ENCODE assay signal across 8 mouse cellular contexts in the genomic region with DNA sequence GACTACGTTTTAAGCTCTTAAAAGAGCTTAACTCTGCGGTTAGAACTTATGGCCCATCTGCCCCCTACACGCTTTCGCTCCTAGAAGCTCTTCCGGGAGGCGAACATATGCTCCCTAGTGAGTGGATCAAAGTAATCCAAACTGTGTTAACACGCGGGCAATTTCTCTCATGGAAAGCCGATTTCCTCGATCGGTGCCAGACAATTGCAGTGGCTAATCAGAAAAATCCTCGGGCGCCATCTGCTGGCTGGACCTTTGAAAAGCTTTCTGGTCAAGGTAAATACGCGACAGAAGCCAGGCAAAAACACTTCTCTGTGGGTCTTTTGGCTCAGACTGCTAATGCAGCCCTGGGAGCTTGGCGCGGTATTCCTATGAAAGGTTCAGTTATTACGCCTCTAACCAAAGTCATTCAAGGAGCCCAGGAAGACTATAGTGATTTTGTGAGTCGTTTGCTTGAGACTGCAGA. TPM values are rescaled to one million over a fixed set of nuclear protein-coding genes. Genes with fewer than 3 reads are reported as not detected.
DNase-seq lines count a peak whose midpoint lies in the region; ATAC-seq and TF ChIP-seq lines count a peak whose summit lies in the region.

No protein-coding gene starts in this region.

- no peak overlapping the region for H3K27ac ChIP-seq in ES-Bruce4 (ENCODE audit: insufficient read depth, low read length)
- H3K27ac ChIP-seq in forebrain, embryonic 13.5 days: peak overlapping the region; percentile 72
- H3K27ac ChIP-seq in liver, postnatal 0 days (ENCODE audit: low read depth): 0 out of 2 replicates have a peak overlapping the region, but pooled peaks have one; percentile 9
- peak overlapping the region; percentile 57; the same call in 1 of the 2 replicates for H3K27ac ChIP-seq in neural tube, embryonic 14.5 days (ENCODE audit: low read depth, low read length)

- no peak for TF ChIP-seq EP300 in ES-Bruce4 (IDR thresholded peaks at IDR 0.05; ENCODE audit: insufficient read depth, low read depth, low read length)
- TF ChIP-seq EP300 in liver, postnatal 0 days (IDR thresholded peaks at IDR 0.05; ENCODE audit: low read depth): no peak

- H3K4me1 ChIP-seq in ES-Bruce4 (ENCODE audit: control insufficient read depth, insufficient read depth, low read length): no peaks in the 10 kb centered on the region
- peaks cover 14% of the 10 kb centered on the region; the same call in 1 of the 2 replicates for H3K4me1 ChIP-seq in forebrain, embryonic 13.5 days
- H3K4me1 ChIP-seq in liver, postnatal 0 days (ENCODE audit: insufficient read depth): 0 out of 2 replicates have a peak, but pooled peaks cover 5% of the 10 kb centered on the region
- H3K4me1 ChIP-seq in neural tube, embryonic 14.5 days (ENCODE audit: control insufficient read depth, insufficient read depth, low read length): peaks cover 7% of the 10 kb centered on the region

- intact Hi-C loops in heart, postnatal 10 days (cut with DNase I): loop anchor here (1.0 kb wide), 1 partner anchor 138 kb away; no protein-coding TSS in a partner anchor

- peak; percentile 83; the same call in 1 of the 2 replicates for ATAC-seq in cerebellum, adult (ENCODE audit: insufficient number of reproducible peaks, low FRiP score, low TSS enrichment)
- peak; percentile 81 for ATAC-seq in forebrain, embryonic 13.5 days
- ATAC-seq in liver, postnatal 0 days: peak; percentile 81
- ATAC-seq in neural tube, embryonic 14.5 days (ENCODE audit: low read depth): peak; percentile 87

- peak overlapping the region; percentile 83 for H3K4me2 ChIP-seq in forebrain, embryonic 13.5 days
- peak overlapping the region; percentile 75 for H3K4me2 ChIP-seq in liver, postnatal 0 days (ENCODE audit: low read depth, low read length)
- H3K4me2 ChIP-seq in neural tube, embryonic 14.5 days (ENCODE audit: low read depth, low read length): peak overlapping the region; percentile 81

- H3K4me3 ChIP-seq in ES-Bruce4 (ENCODE audit: low read depth, low read length): peak overlapping the region; percentile 96
- peak overlapping the region; percentile 56 for H3K4me3 ChIP-seq in forebrain, embryonic 13.5 days
- peak overlapping the region; percentile 50 for H3K4me3 ChIP-seq in liver, postnatal 0 days (ENCODE audit: low read depth, low read length)
- peak overlapping the region; percentile 53 for H3K4me3 ChIP-seq in neural tube, embryonic 14.5 days (ENCODE audit: low read depth, low read length)

- peaks cover 2% of the 10 kb centered on the region; the same call in 1 of the 2 replicates for H3K27me3 ChIP-seq in ES-Bruce4 (ENCODE audit: control insufficient read depth, insufficient read depth, low read length, poor library complexity, severe bottlenecking)
- peaks cover 16% of the 10 kb centered on the region for H3K27me3 ChIP-seq in forebrain, embryonic 13.5 days
- peaks cover 13% of the 10 kb centered on the region; the same call in 1 of the 2 replicates for H3K27me3 ChIP-seq in liver, postnatal 0 days (ENCODE audit: insufficient read depth, low read length)
- H3K27me3 ChIP-seq in neural tube, embryonic 14.5 days (ENCODE audit: control insufficient read depth, insufficient read depth, low read length): no peaks in the 10 kb centered on the region

- peak; percentile 65 for TF ChIP-seq CTCF in ES-Bruce4 (IDR thresholded peaks at IDR 0.05; ENCODE audit: low read depth, low read length)
- peak; percentile 78 for TF ChIP-seq CTCF in liver, postnatal 0 days (IDR thresholded peaks at IDR 0.05; ENCODE audit: low read depth)

- no peaks in the 10 kb centered on the region for H3K36me3 ChIP-seq in ES-Bruce4 (ENCODE audit: control insufficient read depth, insufficient read depth, low read length, poor library complexity, severe bottlenecking)
- no peaks in the 10 kb centered on the region for H3K36me3 ChIP-seq in forebrain, embryonic 13.5 days (ENCODE audit: poor library complexity, severe bottlenecking)
- H3K36me3 ChIP-seq in liver, postnatal 0 days (replicated peaks; ENCODE audit: insufficient read depth, low read length): no peaks in the 10 kb centered on the region
- no peaks in the 10 kb centered on the region for H3K36me3 ChIP-seq in neural tube, embryonic 14.5 days (ENCODE audit: control insufficient read depth, insufficient read depth, low read length)

- H3K9me3 ChIP-seq in ES-Bruce4 (replicated peaks; ENCODE audit: control insufficient read depth, insufficient read depth, low read length, poor library complexity, severe bottlenecking): no peaks in the 10 kb centered on the region
- no peaks in the 10 kb centered on the region for H3K9me3 ChIP-seq in forebrain, embryonic 13.5 days (replicated peaks)
- H3K9me3 ChIP-seq in liver, postnatal 0 days (ENCODE audit: low read length): no peaks in the 10 kb centered on the region
- H3K9me3 ChIP-seq in neural tube, embryonic 14.5 days (ENCODE audit: control insufficient read depth, low read length): no peaks in the 10 kb centered on the region

- no peak for TF ChIP-seq POLR2A in ES-Bruce4 (IDR thresholded peaks at IDR 0.05; ENCODE audit: insufficient read depth, low read length)

- DNase-seq in heart, postnatal 10 days: peak; percentile 92 to 96
- peak; percentile 93 for DNase-seq in large intestine, adult 2 months (ENCODE audit: low read depth, low spot score)
- DNase-seq in liver, postnatal 0 days: peak; percentile 90
- peak; percentile 96 for DNase-seq in testis, postnatal 10 days (ENCODE audit: low spot score)

- H3K9ac ChIP-seq in ES-Bruce4 (ENCODE audit: low read depth, poor library complexity, severe bottlenecking): peak overlapping the region; percentile 70
- H3K9ac ChIP-seq in forebrain, embryonic 13.5 days: peak overlapping the region; percentile 66
- H3K9ac ChIP-seq in liver, postnatal 0 days (replicated peaks): peak overlapping the region; percentile 56
- H3K9ac ChIP-seq in neural tube, embryonic 14.5 days (replicated peaks; ENCODE audit: low read depth, low read length): peak overlapping the region; percentile 57

- WGBS in forebrain, embryonic 13.5 days: under 1% methylated on average over 19 of the region's 19 CpGs
- under 1% methylated on average over 19 of the region's 19 CpGs for WGBS in large intestine, adult 2 months
- WGBS in liver, postnatal 0 days (ENCODE audit: insufficient replicate concordance): under 1% methylated on average over 19 of the region's 19 CpGs
- 0% methylated on average over 19 of the region's 19 CpGs for WGBS in neural tube, embryonic 14.5 days

RNA-seq across cellular contexts. Expression of a gene that starts 10.5 kb away (rescaled TPM):
- not detected in 2 replicates for polyA plus RNA-seq in ES-Bruce4 (2011; ENCODE audit: insufficient read depth, insufficient read length, low read depth, missing spikeins)
- polyA plus RNA-seq in forebrain, embryonic 13.5 days (2015; fragmentation: Nextera tagmentation; extraction: Ambion mirVana): not detected in 2 replicates
- total RNA-seq in heart, postnatal 10 days (2021): not detected
- polyA plus RNA-seq in large intestine, adult 2 months (2012; rRNA removed): not detected in 2 replicates
- polyA plus RNA-seq in liver, postnatal 0 days (2015; fragmentation: Nextera tagmentation; extraction: Ambion mirVana): not detected in 2 replicates
- not detected in 2 replicates for polyA plus RNA-seq in neural tube, embryonic 14.5 days (2014; fragmentation: Nextera tagmentation; extraction: Ambion mirVana)

RNA-seq across cellular contexts. Expression of a gene that starts 12.3 kb away (rescaled TPM):
- polyA plus RNA-seq in ES-Bruce4 (2011; ENCODE audit: insufficient read depth, insufficient read length, low read depth, missing spikeins): not detected in 2 replicates
- not detected in 2 replicates for polyA plus RNA-seq in forebrain, embryonic 13.5 days (2015; fragmentation: Nextera tagmentation; extraction: Ambion mirVana)
- total RNA-seq in heart, postnatal 10 days (2021): not detected
- not detected in 2 replicates for polyA plus RNA-seq in large intestine, adult 2 months (2012; rRNA removed)
- polyA plus RNA-seq in liver, postnatal 0 days (2015; fragmentation: Nextera tagmentation; extraction: Ambion mirVana): not detected in 2 replicates
- polyA plus RNA-seq in neural tube, embryonic 14.5 days (2014; fragmentation: Nextera tagmentation; extraction: Ambion mirVana): not detected in 2 replicates

RNA-seq across cellular contexts. Expression of a gene that starts 18.7 kb away (rescaled TPM):
- not detected in 2 replicates for polyA plus RNA-seq in ES-Bruce4 (2011; ENCODE audit: insufficient read depth, insufficient read length, low read depth, missing spikeins)
- polyA plus RNA-seq in forebrain, embryonic 13.5 days (2015; fragmentation: Nextera tagmentation; extraction: Ambion mirVana): not detected in 2 replicates
- not detected for total RNA-seq in heart, postnatal 10 days (2021)
- not detected in 2 replicates for polyA plus RNA-seq in large intestine, adult 2 months (2012; rRNA removed)
- polyA plus RNA-seq in liver, postnatal 0 days (2015; fragmentation: Nextera tagmentation; extraction: Ambion mirVana): not detected in 2 replicates
- not detected in 2 replicates for polyA plus RNA-seq in neural tube, embryonic 14.5 days (2014; fragmentation: Nextera tagmentation; extraction: Ambion mirVana)

RNA-seq across cellular contexts. Expression of a gene that starts 26.5 kb away (rescaled TPM):
- polyA plus RNA-seq in ES-Bruce4 (2011; ENCODE audit: insufficient read depth, insufficient read length, low read depth, missing spikeins): not detected in 2 replicates
- not detected in 2 replicates for polyA plus RNA-seq in forebrain, embryonic 13.5 days (2015; fragmentation: Nextera tagmentation; extraction: Ambion mirVana)
- total RNA-seq in heart, postnatal 10 days (2021): not detected
- not detected in 2 replicates for polyA plus RNA-seq in large intestine, adult 2 months (2012; rRNA removed)
- polyA plus RNA-seq in liver, postnatal 0 days (2015; fragmentation: Nextera tagmentation; extraction: Ambion mirVana): not detected in 2 replicates
- not detected in 2 replicates for polyA plus RNA-seq in neural tube, embryonic 14.5 days (2014; fragmentation: Nextera tagmentation; extraction: Ambion mirVana)

RNA-seq across cellular contexts. Expression of a gene that starts 43.8 kb away (rescaled TPM):
- not detected in 2 replicates for polyA plus RNA-seq in ES-Bruce4 (2011; ENCODE audit: insufficient read depth, insufficient read length, low read depth, missing spikeins)
- not detected in 2 replicates for polyA plus RNA-seq in forebrain, embryonic 13.5 days (2015; fragmentation: Nextera tagmentation; extraction: Ambion mirVana)
- total RNA-seq in heart, postnatal 10 days (2021): not detected
- polyA plus RNA-seq in large intestine, adult 2 months (2012; rRNA removed): not detected in 2 replicates
- not detected in 2 replicates for polyA plus RNA-seq in liver, postnatal 0 days (2015; fragmentation: Nextera tagmentation; extraction: Ambion mirVana)
- polyA plus RNA-seq in neural tube, embryonic 14.5 days (2014; fragmentation: Nextera tagmentation; extraction: Ambion mirVana): not detected in 2 replicates
